Mouse (Mus musculus) adrenal gland, adult (tissue): ENCODE data around the gene Cpa5.

Experiments used
- DNase-seq, 2 experiments: peaks; one replicate each; pipeline ENCODE4 v3.0.0; 2022 to 2023; ENCODE audit warnings: low spot score in 1 of 2; ENCODE audit not compliant: inconsistent age in 2 of 2

Gene Cpa5

GRCm38 (mm10) chr6:30679567-30679966 is 68.8 kb downstream of the Cpa5 start:
- DNase-seq, result no peak

GRCm38 (mm10) chr6:30680442-30680841 is 69.6 kb downstream of the Cpa5 start:
- DNase-seq, result no peak
